Mouse (Mus musculus) megakaryocyte, embryonic 14.5 days (primary cell): ENCODE results near the gene Hsf4. TPM values are rescaled to one million over a fixed set of nuclear protein-coding genes. Genes with fewer than 3 reads are reported as not detected.

Experiments
- H3K27me3 ChIP-seq: replicated peaks from 2 replicates; pipeline ENCODE3; 2012; ENCODE audit warnings: inconsistent platforms
- H3K36me3 ChIP-seq: replicated peaks from 2 replicates; pipeline ENCODE3; 2012; ENCODE audit warnings: low read length, inconsistent platforms, mixed read lengths
- H3K4me1 ChIP-seq: 2 replicates; pipeline ENCODE4 v1.6.1; 2012; ENCODE audit warnings: inconsistent platforms
- H3K4me3 ChIP-seq: replicated peaks from 2 replicates; pipeline ENCODE3; 2012; ENCODE audit warnings: moderate library complexity, mild to moderate bottlenecking, inconsistent platforms
- H3K9me3 ChIP-seq: 2 replicates; pipeline ENCODE4 v1.6.1; 2012; ENCODE audit warnings: inconsistent platforms
- FLI1 ChIP-seq: IDR thresholded peaks from 2 replicates; pipeline ENCODE4 v1.6.1; 2012; ENCODE audit warnings: low read length, inconsistent platforms, mixed read lengths
- GATA1 ChIP-seq: IDR thresholded peaks from 3 replicates; pipeline ENCODE4 v1.6.1; 2012; ENCODE audit warnings: mixed read lengths, low read length, inconsistent platforms, borderline replicate concordance
- polyA plus RNA-seq: library from polyadenylated mRNA; stranded (reverse); fragments of >175 nt; gene quantifications from 2 replicates; pipeline ENCODE4 v1.2.3, GENCODE M21; 2012; ENCODE audit warnings: low replicate concordance; ENCODE audit not compliant: insufficient read depth

Gene Hsf4
- polyA plus RNA-seq, 1 experiment: 0.73 TPM

DNA sequence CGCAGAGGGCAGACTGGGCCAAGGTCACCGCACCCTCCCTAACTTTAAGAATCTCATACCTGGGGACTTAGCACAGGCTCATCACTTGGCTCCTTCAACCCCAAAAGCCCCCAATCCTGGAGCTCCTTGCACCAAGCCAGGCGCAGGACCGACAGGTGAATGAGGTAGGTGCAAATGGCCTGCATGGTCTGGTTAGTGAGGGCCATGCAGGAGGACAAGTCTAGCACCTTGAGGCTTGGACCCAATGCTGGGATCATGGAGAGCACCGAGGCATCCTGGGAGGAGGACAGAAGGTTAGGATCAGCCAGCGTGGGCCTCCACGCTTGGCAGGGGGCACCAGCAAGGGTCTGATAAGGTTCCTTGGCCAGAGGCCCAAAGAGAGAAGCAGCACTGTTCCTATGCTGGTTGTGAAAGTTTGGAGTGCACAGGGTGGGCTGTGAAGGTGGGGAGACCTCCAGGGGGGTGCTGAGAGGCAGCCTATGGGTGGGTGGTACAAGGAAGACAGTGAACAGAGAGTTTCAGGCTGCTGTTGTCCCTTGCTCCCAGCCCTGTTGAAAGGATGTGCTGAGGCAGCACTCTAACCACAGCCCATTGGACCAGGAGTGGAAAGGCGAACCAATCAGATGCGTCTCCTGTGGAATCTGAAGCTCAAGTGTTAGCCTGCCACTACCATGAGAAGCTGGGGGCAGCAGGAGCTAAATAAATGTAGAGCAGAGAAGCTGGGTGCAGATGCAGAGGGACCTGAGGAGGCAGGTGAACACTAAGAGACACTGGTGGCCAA is 44.2 kb downstream of the Hsf4 start:
- Histone ChIP-seq H3K9me3 (no peaks in the 10 kb centered on the region), H3K4me3 (no peak overlapping the region), H3K27me3 (no peaks in the 10 kb centered on the region), H3K36me3 (peaks cover 99% of the 10 kb centered on the region), H3K4me1 (peaks cover 95% of the 10 kb centered on the region)
- TF ChIP-seq GATA1: no peak
- no peak for TF ChIP-seq FLI1

DNA sequence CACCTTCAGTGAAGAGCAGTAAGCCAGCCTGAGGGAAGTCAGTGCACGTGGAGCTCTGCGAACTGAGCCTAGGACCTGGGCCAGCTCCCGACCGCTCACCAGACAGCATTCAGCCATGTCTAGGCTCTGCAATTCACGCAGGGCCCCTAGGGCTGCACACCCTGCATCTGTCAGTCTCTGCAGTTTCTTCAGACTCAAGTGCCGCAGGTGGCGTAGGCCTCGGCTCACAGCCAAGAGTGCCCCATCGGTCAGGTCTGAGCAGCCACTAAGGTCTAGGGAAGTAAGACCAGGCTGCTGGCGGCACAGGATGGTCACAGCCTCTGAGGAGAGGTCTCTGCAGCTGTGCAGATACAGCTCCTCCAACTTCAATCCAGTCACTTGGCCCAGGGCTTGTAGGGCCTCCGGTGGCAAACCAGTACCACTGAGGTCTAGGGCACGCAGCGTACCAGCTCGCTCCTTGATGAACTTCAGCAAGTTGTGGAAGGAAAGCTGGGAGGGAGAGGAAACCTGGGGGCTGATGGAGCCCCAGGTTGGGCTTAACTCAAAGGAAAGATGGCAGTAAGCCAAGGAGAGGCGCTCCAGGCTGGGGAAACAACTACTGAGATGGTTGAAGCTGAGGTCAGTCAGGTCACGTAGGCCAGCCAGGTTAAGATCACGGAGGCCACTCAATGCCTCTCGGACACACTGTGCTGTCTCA is 45.6 kb downstream of the Hsf4 start:
- Histone ChIP-seq H3K4me1 (peaks cover 95% of the 10 kb centered on the region), H3K27me3 (no peaks in the 10 kb centered on the region), H3K9me3 (no peaks in the 10 kb centered on the region), H3K36me3 (peaks cover 99% of the 10 kb centered on the region), H3K4me3 (peak overlapping the region; percentile 14)
- TF ChIP-seq FLI1 (no peak), GATA1 (no peak)

DNA sequence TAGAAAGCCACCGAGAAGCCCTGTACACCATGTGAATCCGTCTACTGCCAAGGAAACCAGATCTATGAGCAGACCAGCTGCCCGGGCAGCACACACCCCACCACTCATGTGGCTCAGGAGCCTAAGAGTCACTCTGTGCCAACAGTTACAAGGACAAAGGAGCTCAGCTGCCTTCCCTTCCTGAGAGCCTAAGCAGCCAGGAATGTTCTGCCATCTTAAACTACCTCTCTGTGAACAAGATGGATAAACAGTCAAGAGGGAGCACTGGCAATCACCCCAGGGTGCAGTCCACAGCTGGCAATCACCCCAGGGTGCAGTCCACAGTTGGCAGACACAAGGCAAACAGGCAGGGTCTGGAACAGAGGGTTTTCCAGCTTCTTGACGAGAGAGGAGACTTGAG is 48.3 kb downstream of the Hsf4 start:
- peaks cover 99% of the 10 kb centered on the region for H3K4me1 ChIP-seq
- TF ChIP-seq FLI1 (no peak), GATA1 (no peak)
- H3K36me3 ChIP-seq: peaks cover 90% of the 10 kb centered on the region
- H3K27me3 ChIP-seq: no peaks in the 10 kb centered on the region
- H3K9me3 ChIP-seq: no peaks in the 10 kb centered on the region
- H3K4me3 ChIP-seq: peak overlapping the region; percentile 75

DNA sequence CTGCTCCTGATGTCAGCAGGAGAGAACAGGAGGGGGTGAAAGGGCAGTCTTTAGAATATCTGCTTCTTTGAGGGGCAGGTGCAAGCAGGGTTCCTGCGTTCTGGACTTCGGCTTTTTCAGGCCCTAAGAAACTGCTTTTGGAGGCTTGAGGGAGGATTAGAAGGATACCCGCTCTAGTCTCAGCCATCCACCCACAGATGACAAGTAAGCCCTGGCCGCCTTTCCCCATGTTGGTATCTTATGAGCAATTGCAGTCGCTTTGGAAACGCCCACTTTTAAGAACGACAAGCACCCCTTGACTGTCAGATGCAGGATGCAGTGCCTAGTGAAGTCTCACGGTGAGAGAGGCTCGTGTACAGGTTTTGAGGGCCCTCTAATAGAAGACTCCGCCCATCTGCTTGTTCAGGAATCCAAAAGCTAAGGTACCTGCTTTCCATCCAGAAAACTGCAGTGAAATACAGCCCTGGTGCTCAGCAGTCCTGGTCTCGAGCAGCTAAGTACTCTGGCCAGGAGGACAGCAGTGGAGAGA is 49.1 kb downstream of the Hsf4 start:
- Histone ChIP-seq H3K27me3 (no peaks in the 10 kb centered on the region), H3K4me3 (peak overlapping the region; percentile 88), H3K9me3 (no peaks in the 10 kb centered on the region), H3K4me1 (peaks cover 99% of the 10 kb centered on the region), H3K36me3 (peaks cover 88% of the 10 kb centered on the region)
- TF ChIP-seq FLI1: no peak
- no peak for TF ChIP-seq GATA1

DNA sequence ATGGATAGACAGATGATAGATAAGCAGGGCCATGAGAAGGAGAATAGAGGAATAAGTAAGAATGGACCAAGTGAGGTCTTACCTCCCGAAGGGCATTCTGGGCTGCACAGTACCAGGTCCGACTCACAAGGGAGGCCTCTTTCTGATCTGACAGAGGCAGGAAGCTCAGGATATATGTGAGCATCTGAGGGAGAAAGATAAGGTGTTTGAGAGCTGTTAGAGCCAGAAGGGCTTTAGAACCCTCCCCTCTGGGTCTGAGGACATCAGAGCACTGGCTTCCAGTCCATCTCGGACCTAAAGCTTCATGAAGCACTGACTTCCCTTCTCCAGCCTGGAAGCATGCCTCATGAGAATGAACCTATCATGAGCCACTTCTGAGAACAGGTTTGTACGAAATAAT is 53.6 kb downstream of the Hsf4 start:
- Histone ChIP-seq H3K9me3 (no peaks in the 10 kb centered on the region), H3K4me3 (peak overlapping the region; percentile 96), H3K36me3 (peaks cover 66% of the 10 kb centered on the region), H3K27me3 (no peaks in the 10 kb centered on the region), H3K4me1 (peaks cover 87% of the 10 kb centered on the region)
- TF ChIP-seq GATA1 (peak; percentile 28; the same call in 1 of the 3 replicates), FLI1 (no peak)

Other genes starting within 250 kb of the Hsf4 start
- gene Ces3a, start 221.2 kb upstream of the Hsf4 start, polyA plus RNA-seq: not detected in 2 replicates
- gene Ces3b, start 186.0 kb upstream of the Hsf4 start, polyA plus RNA-seq: not detected in 2 replicates
- not detected in 2 replicates for gene Ces4a, start 138.0 kb upstream of the Hsf4 start, polyA plus RNA-seq
- gene Cbfb, start 99.1 kb upstream of the Hsf4 start, polyA plus RNA-seq: 2.1 and 15.3 TPM in 2 replicates
- gene D230025D16Rik, start 44.7 kb upstream of the Hsf4 start, polyA plus RNA-seq: 1.4 and 2.1 TPM in 2 replicates
- gene B3gnt9, start 14.6 kb upstream of the Hsf4 start, polyA plus RNA-seq: 4.9 and 14.6 TPM in 2 replicates
- 32.6 and 35.8 TPM in 2 replicates for gene Tradd, start 5.2 kb upstream of the Hsf4 start, polyA plus RNA-seq
- gene Fbxl8, start 5.2 kb upstream of the Hsf4 start, polyA plus RNA-seq: 6.2 and 8.9 TPM in 2 replicates
- 0.41 TPM in 1 of 2 replicates, not detected in the other for gene Nol3, start 6.3 kb downstream of the Hsf4 start, polyA plus RNA-seq
- gene 4931428F04Rik, start 20.1 kb downstream of the Hsf4 start, polyA plus RNA-seq: 1.6 and 1.8 TPM in 2 replicates
- gene Exoc3l, start 26.3 kb downstream of the Hsf4 start, polyA plus RNA-seq: 76.3 and 141 TPM in 2 replicates
- gene E2f4, start 27.9 kb downstream of the Hsf4 start, polyA plus RNA-seq: 39.4 and 41.2 TPM in 2 replicates
- gene Elmo3, start 35.8 kb downstream of the Hsf4 start, polyA plus RNA-seq: 0.63 TPM in 1 of 2 replicates, not detected in the other
- 13.0 and 15.5 TPM in 2 replicates for gene Lrrc29, start 56.5 kb downstream of the Hsf4 start, polyA plus RNA-seq
- 61.6 and 71.6 TPM in 2 replicates for gene Tmem208, start 56.6 kb downstream of the Hsf4 start, polyA plus RNA-seq
- 78.6 and 155 TPM in 2 replicates for gene Fhod1, start 78.2 kb downstream of the Hsf4 start, polyA plus RNA-seq
- gene Slc9a5, start 79.0 kb downstream of the Hsf4 start, polyA plus RNA-seq: 4.1 and 16.4 TPM in 2 replicates
- gene Plekhg4, start 103.5 kb downstream of the Hsf4 start, polyA plus RNA-seq: 0.02 TPM in 1 of 2 replicates, not detected in the other
- gene Kctd19, start 143.7 kb downstream of the Hsf4 start, polyA plus RNA-seq: not detected in 2 replicates
- not detected in 2 replicates for gene Lrrc36, start 143.8 kb downstream of the Hsf4 start, polyA plus RNA-seq
- gene Tppp3, start 201.7 kb downstream of the Hsf4 start, polyA plus RNA-seq: 2.5 and 3.3 TPM in 2 replicates
- gene Zdhhc1, start 227.1 kb downstream of the Hsf4 start, polyA plus RNA-seq: 5.4 and 9.0 TPM in 2 replicates
- gene Hsd11b2, start 249.0 kb downstream of the Hsf4 start, polyA plus RNA-seq: 0.12 TPM in 1 of 2 replicates, not detected in the other